Mouse (Mus musculus): Measurements from ENCODE around the gene Cryaa.
A peak's percentile ranks its signal among the peaks of the same experiment; 100 is the strongest.

DNA sequence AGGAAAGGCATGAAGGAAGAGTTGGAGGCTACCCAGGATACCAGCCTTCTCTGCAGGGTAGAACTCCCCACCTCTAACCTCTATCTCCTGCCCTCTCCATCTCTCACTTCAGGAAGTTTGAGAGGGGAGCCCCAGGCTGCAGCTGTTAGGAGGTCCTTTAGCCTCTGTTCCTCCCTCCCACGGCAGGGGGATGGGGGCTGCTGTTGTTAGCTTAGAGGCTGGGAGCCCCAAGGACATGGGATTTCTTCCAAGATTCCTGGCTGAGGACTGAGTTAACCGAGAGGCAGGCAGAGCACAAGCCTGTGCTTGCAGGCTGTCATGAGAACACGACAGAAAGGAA lies 8.6 kb downstream of the Cryaa start:
- no peak for TF ChIP-seq CTCF (IDR thresholded peaks at IDR 0.05)
- peak; percentile 59; the same call in 1 of the 2 replicates for TF ChIP-seq EP300 (IDR thresholded peaks at IDR 0.05; ENCODE audit: insufficient read depth, low read depth, low read length)
- no peak for TF ChIP-seq POLR2A (IDR thresholded peaks at IDR 0.05; ENCODE audit: insufficient read depth, low read depth, low read length)

Measured in heart, adult 2 months (tissue).